Mouse (Mus musculus) lung, embryonic 16.5 days (tissue): ENCODE measurements at regions not wholly inside any gene's neighbourhood (a gene's known extent, or its start where the extent isn't known, plus 50 kb on each side); places are given as distances from the start of the nearest gene placed in this dataset.
A peak's percentile ranks its signal among the peaks of the same experiment; 100 is the strongest.

ENCODE experiments used
- ATAC-seq: fragments of 200-750 bp; cut with Nextera tagmentation; 2 replicates; pipeline ENCODE4 v1.8.0; 2017; ENCODE audit warnings: low read depth, mild to moderate bottlenecking, moderate library complexity
- H3K27ac ChIP-seq: fragments of 300-500 bp; sonication (generic); 2 replicates; pipeline ENCODE4 v1.5.1; 2014; ENCODE audit warnings: mild to moderate bottlenecking, control low read depth, low read length
- H3K27me3 ChIP-seq: fragments of 300-500 bp; sonication (generic); 2 replicates; pipeline ENCODE4 v1.6.1; 2014; ENCODE audit warnings: low read depth, low read length, mixed read lengths; ENCODE audit not compliant: control insufficient read depth, insufficient read depth
- H3K36me3 ChIP-seq: fragments of 300-500 bp; sonication (generic); 2 replicates; pipeline ENCODE4 v1.6.1; 2014; ENCODE audit warnings: low read length; ENCODE audit not compliant: control insufficient read depth, insufficient read depth
- H3K4me1 ChIP-seq: fragments of 300-500 bp; sonication (generic); replicated peaks from 2 replicates; pipeline ENCODE4 v1.6.1; 2014; ENCODE audit warnings: low read length, mixed read lengths; ENCODE audit not compliant: control insufficient read depth, insufficient read depth
- H3K4me2 ChIP-seq: fragments of 300-500 bp; sonication (generic); 2 replicates; pipeline ENCODE4 v1.6.1; 2014; ENCODE audit warnings: low read depth, low read length, control low read depth
- H3K4me3 ChIP-seq: fragments of 300-500 bp; sonication (generic); 2 replicates; pipeline ENCODE4 v1.5.1; 2014; ENCODE audit warnings: mild to moderate bottlenecking, low read length, control low read depth
- H3K9ac ChIP-seq: fragments of 300-500 bp; sonication (generic); 2 replicates; pipeline ENCODE4 v1.6.1; 2014; ENCODE audit warnings: low read length, control low read depth
- H3K9me3 ChIP-seq: fragments of 300-500 bp; sonication (generic); 2 replicates; pipeline ENCODE4 v1.6.1; 2016; ENCODE audit warnings: low read length; ENCODE audit not compliant: control insufficient read depth
- WGBS: fragments of 180-500 bp; shearing (Covaris S2); extraction: QIAGEN DNeasy Blood & Tissue Kit; methylation state at CpG from one replicate; pipeline ENCODE4 v1.1.7; 2014; 5-methylcytosine and 5-hydroxymethylcytosine counted together

GRCm38 (mm10) chr2:167809256-167809655 lies 119.6 kb upstream of the Tmem189 start:
- Histone ChIP-seq H3K4me1 (peaks cover 6% of the 10 kb centered on the region; the same call in 1 of the 2 replicates), H3K4me2 (no peak overlapping the region), H3K36me3 (no peaks in the 10 kb centered on the region), H3K4me3 (no peak overlapping the region), H3K27me3 (no peaks in the 10 kb centered on the region), H3K9me3 (no peaks in the 10 kb centered on the region), H3K27ac (no peak overlapping the region), H3K9ac (no peak overlapping the region)
- 71% methylated on average over 5 of the region's 5 CpGs for WGBS
- ATAC-seq = 0 out of 2 replicates have a peak, but pooled peaks have one; percentile 1

DNA sequence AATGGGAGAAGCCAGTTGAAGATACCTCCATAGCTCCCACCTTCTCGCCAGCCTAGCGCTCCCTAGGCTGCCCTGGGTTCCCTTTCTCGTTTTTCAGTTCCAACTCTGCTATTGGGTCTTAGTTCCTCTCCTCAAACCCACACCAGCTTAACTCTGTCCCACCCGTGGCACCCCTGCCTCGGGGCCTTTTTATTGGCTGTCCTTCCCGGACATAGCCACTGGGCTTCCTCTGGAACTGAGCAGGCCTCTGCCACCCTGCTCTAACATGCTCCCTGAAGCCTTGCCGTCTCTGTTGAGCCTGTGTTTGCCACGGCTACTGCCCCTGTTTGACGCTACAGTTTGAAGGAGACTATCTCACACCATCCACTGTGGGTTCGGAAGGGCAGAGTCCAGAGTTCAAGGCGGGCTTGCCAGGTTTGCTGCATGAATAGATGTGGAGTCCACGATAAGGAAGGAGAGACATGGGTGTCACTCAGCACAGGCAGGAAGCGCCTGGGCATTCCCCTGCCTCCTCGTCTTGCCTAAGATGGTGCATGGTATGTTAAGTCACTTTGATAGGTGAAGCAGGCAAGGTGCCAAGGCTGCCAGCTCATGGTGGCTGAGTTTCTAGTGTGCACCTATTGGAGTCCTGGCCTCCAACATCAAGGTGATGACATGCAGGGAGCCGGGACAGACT lies 116.1 kb upstream of the Tmem189 start:
- Histone ChIP-seq H3K27me3 (no peaks in the 10 kb centered on the region), H3K4me1 (peaks cover 9% of the 10 kb centered on the region), H3K27ac (no peak overlapping the region), H3K9ac (no peak overlapping the region), H3K4me2 (no peak overlapping the region), H3K4me3 (no peak overlapping the region), H3K36me3 (no peaks in the 10 kb centered on the region), H3K9me3 (no peaks in the 10 kb centered on the region)
- WGBS = 71% methylated on average over 15 of the region's 15 CpGs
- no peak for ATAC-seq

DNA sequence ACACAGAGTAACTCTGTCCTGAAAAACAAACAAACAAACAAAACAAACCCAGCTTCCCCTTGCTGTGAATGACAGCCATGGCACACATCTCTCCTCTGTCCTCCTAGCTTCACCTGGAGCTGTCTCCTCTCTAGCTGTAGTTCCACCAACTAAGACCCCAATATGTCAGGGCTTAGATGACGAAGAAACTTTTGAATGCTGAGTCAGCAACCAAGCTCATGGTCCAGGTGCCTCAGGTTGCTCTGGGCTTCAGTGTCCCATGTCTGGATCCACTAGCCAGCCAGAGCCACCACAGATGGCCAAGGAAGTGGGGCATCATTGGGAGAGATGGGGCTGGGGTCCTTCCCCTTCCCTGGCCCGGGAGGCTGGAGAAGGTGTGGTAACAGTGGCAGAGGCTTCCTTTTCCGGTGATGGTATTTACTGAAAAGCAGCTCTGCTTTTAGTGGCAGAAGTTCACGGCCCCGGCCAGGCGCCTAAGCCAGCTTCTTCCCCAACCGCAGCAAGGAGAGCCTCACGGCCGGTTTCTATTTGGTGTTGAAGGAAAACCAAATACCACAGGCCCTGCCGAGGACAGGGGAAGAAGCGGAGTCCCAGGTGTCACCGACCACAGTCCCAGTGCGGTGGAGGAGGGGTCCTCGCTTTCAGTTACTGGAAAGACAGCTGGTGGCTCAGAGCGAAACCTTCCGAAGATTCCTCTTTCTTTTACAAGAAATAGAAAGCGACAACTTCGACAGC lies 115.0 kb upstream of the Tmem189 start:
- Histone ChIP-seq H3K4me2 (no peak overlapping the region), H3K9me3 (no peaks in the 10 kb centered on the region), H3K4me1 (peaks cover 12% of the 10 kb centered on the region), H3K9ac (no peak overlapping the region), H3K27me3 (no peaks in the 10 kb centered on the region), H3K27ac (no peak overlapping the region), H3K4me3 (no peak overlapping the region), H3K36me3 (no peaks in the 10 kb centered on the region)
- WGBS = 34% methylated on average over 18 of the region's 18 CpGs
- ATAC-seq = no peak

- WGBS = 61% methylated on average over 9 of the region's 9 CpGs
- Histone ChIP-seq H3K36me3 (no peaks in the 10 kb centered on the region), H3K4me3 (no peak overlapping the region), H3K4me1 (peaks cover 12% of the 10 kb centered on the region), H3K9ac (no peak overlapping the region), H3K4me2 (no peak overlapping the region), H3K9me3 (no peaks in the 10 kb centered on the region), H3K27me3 (no peaks in the 10 kb centered on the region), H3K27ac (no peak overlapping the region)
- no peak for ATAC-seq
Measured at GRCm38 (mm10) chr2:167802494-167802893, 112.9 kb upstream of the Tmem189 start.

DNA sequence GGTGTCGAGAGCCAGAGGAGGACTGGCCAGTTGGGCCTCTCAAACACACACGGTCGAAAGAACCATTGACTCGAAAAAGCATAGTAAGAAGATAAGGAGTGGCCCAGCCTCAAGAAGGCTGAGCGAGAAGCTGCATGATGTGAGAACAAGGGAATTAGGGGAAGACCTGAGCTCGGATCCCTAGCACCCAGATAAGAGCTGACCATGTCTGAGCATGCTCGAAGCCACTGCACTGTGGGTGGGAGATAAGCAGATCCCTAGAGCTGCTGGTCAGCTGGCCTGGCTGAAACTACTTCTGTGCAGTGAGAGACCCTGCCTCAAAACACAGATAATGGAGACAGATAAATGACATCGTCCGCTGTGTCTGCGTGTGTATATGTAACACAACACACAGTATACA lies 111.8 kb upstream of the Tmem189 start:
- no peaks in the 10 kb centered on the region for H3K9me3 ChIP-seq
- H3K4me3 ChIP-seq = no peak overlapping the region
- peaks cover 12% of the 10 kb centered on the region for H3K4me1 ChIP-seq
- no peaks in the 10 kb centered on the region for H3K36me3 ChIP-seq
- ATAC-seq = no peak; the same call in 1 of the 2 replicates
- H3K4me2 ChIP-seq = no peak overlapping the region
- no peaks in the 10 kb centered on the region for H3K27me3 ChIP-seq
- 60% methylated on average over 10 of the region's 10 CpGs for WGBS
- no peak overlapping the region for H3K27ac ChIP-seq
- H3K9ac ChIP-seq = no peak overlapping the region

GRCm38 (mm10) chr2:167800648-167801245 lies 111.1 kb upstream of the Tmem189 start:
- Histone ChIP-seq H3K4me3 (no peak overlapping the region), H3K36me3 (no peaks in the 10 kb centered on the region), H3K9ac (peak overlapping the region; percentile 37), H3K4me1 (peaks cover 12% of the 10 kb centered on the region), H3K27ac (peak overlapping the region; percentile 75), H3K4me2 (no peak overlapping the region), H3K27me3 (no peaks in the 10 kb centered on the region), H3K9me3 (no peaks in the 10 kb centered on the region)
- 42% methylated on average over 11 of the region's 11 CpGs for WGBS
- ATAC-seq = peak; percentile 35; the same call in 1 of the 2 replicates

GRCm38 (mm10) chr2:167799629-167800387 lies 110.2 kb upstream of the Tmem189 start:
- WGBS = 84% methylated on average over 5 of the region's 5 CpGs
- peak; percentile 63 for ATAC-seq
- no peak overlapping the region for H3K4me2 ChIP-seq
- no peak overlapping the region for H3K4me3 ChIP-seq
- H3K36me3 ChIP-seq = no peaks in the 10 kb centered on the region
- peaks cover 12% of the 10 kb centered on the region for H3K4me1 ChIP-seq
- no peaks in the 10 kb centered on the region for H3K9me3 ChIP-seq
- 0 out of 2 replicates have a peak overlapping the region, but pooled peaks have one; percentile 20 for H3K9ac ChIP-seq
- no peaks in the 10 kb centered on the region for H3K27me3 ChIP-seq
- peak overlapping the region; percentile 9 for H3K27ac ChIP-seq

DNA sequence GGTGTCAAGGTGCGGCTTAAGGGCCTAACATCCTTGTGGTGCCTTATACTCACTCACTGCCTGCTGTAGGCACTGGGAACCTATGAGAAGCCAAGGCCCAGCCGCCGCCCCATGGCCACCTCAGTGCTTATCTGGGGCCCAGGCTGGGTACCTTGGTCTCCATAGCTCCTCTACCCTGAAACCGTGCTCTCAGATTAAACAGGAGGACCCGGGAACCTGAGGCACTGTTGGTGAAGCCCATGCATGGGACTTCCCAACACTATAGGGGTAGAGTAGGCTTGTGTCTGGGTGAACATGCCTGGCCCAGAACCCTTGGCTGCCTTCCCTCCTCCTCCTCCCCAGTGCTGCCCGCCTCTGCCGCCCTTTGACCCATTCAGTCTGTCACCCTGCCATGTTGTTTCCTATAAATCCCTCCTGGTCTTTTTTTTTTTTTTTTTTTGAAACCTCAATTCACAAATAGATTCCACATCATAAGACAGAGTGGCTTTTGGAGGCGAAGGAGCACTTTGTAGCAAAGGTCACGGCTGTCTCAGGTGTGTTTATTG lies 109.4 kb upstream of the Tmem189 start:
- Histone ChIP-seq H3K4me3 (no peak overlapping the region), H3K4me2 (no peak overlapping the region), H3K27me3 (no peaks in the 10 kb centered on the region), H3K36me3 (no peaks in the 10 kb centered on the region), H3K9me3 (no peaks in the 10 kb centered on the region), H3K27ac (no peak overlapping the region), H3K4me1 (peaks cover 12% of the 10 kb centered on the region), H3K9ac (no peak overlapping the region)
- ATAC-seq = no peak
- WGBS = 90% methylated on average over 8 of the region's 9 CpGs
